Mouse (Mus musculus) left cerebral cortex, postnatal 14 days (tissue): ENCODE measurements at regions not wholly inside any gene's neighbourhood (a gene's known extent, or its start where the extent isn't known, plus 50 kb on each side); places are given as distances from the start of the nearest gene placed in this dataset.

ENCODE experiments used
- DNase-seq, 2 experiments: peaks; one replicate each; pipeline ENCODE4 v3.0.0; 2021 to 2022; ENCODE audit warnings: low spot score in 2 of 2, mixed read lengths in 1 of 2
- intact Hi-C: fragments of 180-260 bp; cut with DNase I; formaldehyde crosslinking; loops from one replicate; pipeline ENCODE4 v1.15.1; 2025

- intact Hi-C loops = no loop called here
- no peak for DNase-seq
Measured at GRCm38 (mm10) chr13:116443165-116443955, 133.9 kb upstream of the Isl1 start.

- intact Hi-C loops = no loop called here
- no peak for DNase-seq
Measured at GRCm38 (mm10) chr13:116417768-116418167, 108.3 kb upstream of the Isl1 start.

- no peak for DNase-seq
- intact Hi-C loops = no loop called here
Measured at GRCm38 (mm10) chr13:116414473-116414872, 105.0 kb upstream of the Isl1 start.

GRCm38 (mm10) chr13:116410682-116411081 lies 101.2 kb upstream of the Isl1 start:
- DNase-seq = no peak
- intact Hi-C loops = no loop called here
